In genomic region chr15:27508982-27509381, GRCm38 (mm10) we compare ENCODE assay signal across 14 mouse cellular contexts. TPM values are rescaled to one million over a fixed set of nuclear protein-coding genes. Genes with fewer than 3 reads are reported as not detected.
DNase-seq lines count a peak whose midpoint lies in the region; ATAC-seq and TF ChIP-seq lines count a peak whose summit lies in the region.
"Had no signal": no experiment of that assay in that cellular context is flagged by ENCODE, and none has a peak within 500 bp of the region (broad histone marks: within the 10 kb centered on the region; RNA-seq: fewer than 3 reads in every experiment).

No protein-coding gene starts in this region.

- no peak overlapping the region for H3K4me3 ChIP-seq in heart, embryonic 13.5 days
- H3K4me3 ChIP-seq in cerebellum, adult 2 months (replicated peaks; ENCODE audit: insufficient read depth, low read depth, low read length) = no peak overlapping the region
- H3K4me3 ChIP-seq: forebrain, embryonic 12.5 days; hindbrain, embryonic 15.5 days had no signal

- H3K36me3 ChIP-seq in heart, embryonic 13.5 days = no peaks in the 10 kb centered on the region
- H3K36me3 ChIP-seq: forebrain, embryonic 12.5 days; hindbrain, embryonic 15.5 days had no signal

- peak overlapping the region; percentile 81 for H3K27ac ChIP-seq in heart, embryonic 13.5 days (replicated peaks)
- peak overlapping the region; percentile 78 for H3K27ac ChIP-seq in cerebellum, adult 2 months (ENCODE audit: insufficient read depth, low read length)
- H3K27ac ChIP-seq: forebrain, embryonic 12.5 days; hindbrain, embryonic 15.5 days had no signal

- no peak for DNase-seq in heart, adult 9 months (ENCODE audit: low spot score in 2 of 2)
- DNase-seq in cerebellum, adult 2 months = peak; percentile 76 to 87
- peak; percentile 52 to 77 for DNase-seq in frontal cortex, adult 2 months (ENCODE audit: extremely low spot score in 1 of 2, low spot score in 1 of 2)
- peak; percentile 57 to 88 for DNase-seq in left cerebral cortex, postnatal 25 days (ENCODE audit: low spot score in 2 of 2)
- DNase-seq in embryo, embryonic 11 days = no peak
- no peak for DNase-seq in T-cell, adult 2 months (ENCODE audit: low spot score)
- DNase-seq: kidney, postnatal 25 days; lung, postnatal 14 days had no signal

- no peak overlapping the region for H3K9ac ChIP-seq in heart, embryonic 13.5 days
- H3K9ac ChIP-seq: forebrain, embryonic 12.5 days; hindbrain, embryonic 15.5 days had no signal

- H3K4me1 ChIP-seq in heart, embryonic 13.5 days = peaks cover 61% of the 10 kb centered on the region
- H3K4me1 ChIP-seq in cerebellum, adult 2 months (ENCODE audit: control insufficient read depth, insufficient read depth, low read length) = peaks cover 52% of the 10 kb centered on the region

- ATAC-seq in heart, embryonic 13.5 days (ENCODE audit: extremely low read depth, insufficient number of reproducible peaks, low FRiP score, low TSS enrichment) = no peak
- ATAC-seq in erythroid progenitor cell, adult 5-6 weeks (replicated peaks; ENCODE audit: low FRiP score, poor library complexity, severe bottlenecking) = no peak
- ATAC-seq: midbrain, embryonic 16.5 days had no signal

- H3K4me2 ChIP-seq in heart, embryonic 13.5 days = peak overlapping the region; percentile 9; the same call in 1 of the 2 replicates
- H3K4me2 ChIP-seq: forebrain, embryonic 12.5 days; hindbrain, embryonic 15.5 days had no signal

- no peak for TF ChIP-seq CTCF in cerebellum, adult 2 months (IDR thresholded peaks at IDR 0.05; ENCODE audit: borderline replicate concordance, insufficient read depth, low read depth, low read length)

- no peaks in the 10 kb centered on the region for H3K27me3 ChIP-seq in heart, embryonic 13.5 days (replicated peaks)
- no peaks in the 10 kb centered on the region for H3K27me3 ChIP-seq in cerebellum, adult 2 months (ENCODE audit: control insufficient read depth, insufficient read depth, low read length)
- H3K27me3 ChIP-seq: CH12.LX; forebrain, embryonic 12.5 days; hindbrain, embryonic 15.5 days had no signal

- intact Hi-C loops in left cerebral cortex, postnatal 25 days (cut with DNase I) = no loop called here

- no peak for TF ChIP-seq POLR2A in cerebellum, adult 2 months (IDR thresholded peaks at IDR 0.05; ENCODE audit: borderline replicate concordance, insufficient read depth, low read length)

- WGBS in heart, embryonic 13.5 days = 66% methylated on average over 17 of the region's 17 CpGs
- WGBS in cerebellum, adult 2 months = 19% methylated on average over 17 of the region's 17 CpGs

- no peaks in the 10 kb centered on the region for H3K9me3 ChIP-seq in heart, embryonic 13.5 days
- H3K9me3 ChIP-seq: forebrain, embryonic 12.5 days; hindbrain, embryonic 15.5 days had no signal

RNA-seq across cellular contexts. Expression of gene Ank, which starts 42.5 kb away (rescaled TPM):
- 9.1 and 10.6 TPM in 2 replicates for polyA plus RNA-seq in heart, embryonic 13.5 days (2015; fragmentation: Nextera tagmentation; extraction: Ambion mirVana)
- polyA plus RNA-seq in cerebellum, adult 2 months (2012; rRNA removed) = 212 and 222 TPM in 2 replicates
- polyA plus RNA-seq in frontal cortex, adult 2 months (2012; rRNA removed) = 176 and 187 TPM in 2 replicates
- total RNA-seq in left cerebral cortex, postnatal 25 days (2021) = 100 to 1,000 TPM; 169 to 176 TPM
- total RNA-seq in erythroid progenitor cell, adult 5-6 weeks (2015; ENCODE audit: low replicate concordance) = 137 and 158 TPM in 2 replicates
- 64.9 and 79.8 TPM in 2 replicates for total RNA-seq in erythroid progenitor cell, adult 5-6 weeks (2017; ENCODE audit: low replicate concordance)

Comparison
In these comparisons a context has a peak if more than half of its experiments do, and no peak if none do; other contexts are left out.
1. DNase-seq: peak in cerebellum, adult 2 months (2 of 2), frontal cortex, adult 2 months (2 of 2) and left cerebral cortex, postnatal 25 days (2 of 2); none in heart, adult 9 months (0 of 2), embryo, embryonic 11 days (single experiment) and T-cell, adult 2 months (single experiment).
2. RNA of gene Ank, which starts 42.5 kb away (polyA plus RNA-seq): 212 to 222 TPM in cerebellum, adult 2 months and 176 to 187 TPM in frontal cortex, adult 2 months; 9.1 to 10.6 TPM in heart, embryonic 13.5 days; every median in the first group is over 10 times any median in the second.